17 mouse cellular contexts compared by ENCODE assay signal in the genomic region with DNA sequence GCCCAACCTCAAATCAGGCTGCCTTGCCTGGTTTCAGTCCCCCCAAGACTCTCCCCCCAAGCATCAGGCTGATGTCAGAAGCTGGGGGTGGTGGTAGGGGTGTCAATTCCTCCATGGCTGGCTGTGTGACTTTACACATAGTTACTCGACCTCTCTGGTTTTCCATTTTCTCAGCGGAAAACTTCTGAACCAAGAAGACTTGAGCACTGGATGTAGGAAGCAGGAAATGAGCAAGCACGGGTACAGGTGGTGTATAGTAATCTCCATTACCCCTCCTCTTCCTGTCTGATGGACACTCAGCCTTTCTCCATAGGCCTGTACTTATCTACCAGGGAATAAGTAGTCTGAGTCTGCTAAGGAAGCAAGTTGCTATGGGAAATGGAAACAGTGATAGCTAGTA. TPM values are rescaled to one million over a fixed set of nuclear protein-coding genes. Genes with fewer than 3 reads are reported as not detected.
DNase-seq lines count a peak whose midpoint lies in the region; ATAC-seq and TF ChIP-seq lines count a peak whose summit lies in the region.
"Had no signal": no experiment of that assay in that cellular context is flagged by ENCODE, and none has a peak within 500 bp of the region (broad histone marks: within the 10 kb centered on the region; RNA-seq: fewer than 3 reads in every experiment).

No protein-coding gene starts in this region.

- TF ChIP-seq CTCF in forebrain, postnatal 0 days (IDR thresholded peaks at IDR 0.05; ENCODE audit: low read depth) = no peak

- H3K9ac ChIP-seq in embryonic facial prominence, embryonic 13.5 days = no peak overlapping the region
- no peak overlapping the region for H3K9ac ChIP-seq in kidney, embryonic 15.5 days
- H3K9ac ChIP-seq in kidney, embryonic 16.5 days (replicated peaks; ENCODE audit: low read length) = no peak overlapping the region
- no peak overlapping the region for H3K9ac ChIP-seq in forebrain, postnatal 0 days
- H3K9ac ChIP-seq: forebrain, embryonic 13.5 days; hindbrain, embryonic 12.5 days; liver, embryonic 14.5 days had no signal

- 66% methylated on average over 3 of the region's 3 CpGs for WGBS in embryonic facial prominence, embryonic 13.5 days
- 75% methylated on average over 3 of the region's 3 CpGs for WGBS in embryonic facial prominence, embryonic 10.5 days
- WGBS in kidney, embryonic 15.5 days = 70% methylated on average over 3 of the region's 3 CpGs
- 61% methylated on average over 3 of the region's 3 CpGs for WGBS in kidney, embryonic 16.5 days
- WGBS in forebrain, postnatal 0 days = 71% methylated on average over 3 of the region's 3 CpGs

- H3K36me3 ChIP-seq in embryonic facial prominence, embryonic 13.5 days = no peaks in the 10 kb centered on the region
- H3K36me3 ChIP-seq in embryonic facial prominence, embryonic 10.5 days (replicated peaks) = no peaks in the 10 kb centered on the region
- no peaks in the 10 kb centered on the region for H3K36me3 ChIP-seq in kidney, embryonic 15.5 days
- H3K36me3 ChIP-seq in kidney, embryonic 16.5 days (ENCODE audit: insufficient read depth, low read length) = no peaks in the 10 kb centered on the region
- H3K36me3 ChIP-seq in forebrain, postnatal 0 days (ENCODE audit: insufficient read depth) = no peaks in the 10 kb centered on the region
- H3K36me3 ChIP-seq: hindbrain, embryonic 12.5 days had no signal

- H3K4me3 ChIP-seq in embryonic facial prominence, embryonic 13.5 days = no peak overlapping the region
- H3K4me3 ChIP-seq in embryonic facial prominence, embryonic 10.5 days = no peak overlapping the region
- no peak overlapping the region for H3K4me3 ChIP-seq in kidney, embryonic 15.5 days (replicated peaks)
- no peak overlapping the region for H3K4me3 ChIP-seq in kidney, embryonic 16.5 days (ENCODE audit: low read length)
- no peak overlapping the region for H3K4me3 ChIP-seq in forebrain, postnatal 0 days (ENCODE audit: low read depth, low read length)
- H3K4me3 ChIP-seq: forebrain, embryonic 13.5 days; hindbrain, embryonic 12.5 days had no signal

- H3K27me3 ChIP-seq in embryonic facial prominence, embryonic 13.5 days = no peaks in the 10 kb centered on the region
- no peaks in the 10 kb centered on the region for H3K27me3 ChIP-seq in embryonic facial prominence, embryonic 10.5 days (replicated peaks; ENCODE audit: low read depth, poor library complexity, severe bottlenecking)
- H3K27me3 ChIP-seq in kidney, embryonic 15.5 days = no peaks in the 10 kb centered on the region
- no peaks in the 10 kb centered on the region for H3K27me3 ChIP-seq in kidney, embryonic 16.5 days (ENCODE audit: insufficient read depth, low read length)
- no peaks in the 10 kb centered on the region for H3K27me3 ChIP-seq in forebrain, postnatal 0 days (ENCODE audit: insufficient read depth, low read length)
- H3K27me3 ChIP-seq: forebrain, embryonic 13.5 days; hindbrain, embryonic 12.5 days had no signal

- no peak overlapping the region for H3K4me2 ChIP-seq in embryonic facial prominence, embryonic 13.5 days
- no peak overlapping the region for H3K4me2 ChIP-seq in kidney, embryonic 15.5 days
- H3K4me2 ChIP-seq in kidney, embryonic 16.5 days (replicated peaks; ENCODE audit: low read depth, low read length) = no peak overlapping the region
- no peak overlapping the region for H3K4me2 ChIP-seq in forebrain, postnatal 0 days (ENCODE audit: low read depth)
- H3K4me2 ChIP-seq: forebrain, embryonic 13.5 days; hindbrain, embryonic 12.5 days had no signal

- 0 out of 2 replicates have a peak overlapping the region, but pooled peaks have one; percentile 22 for H3K27ac ChIP-seq in embryonic facial prominence, embryonic 13.5 days
- H3K27ac ChIP-seq in embryonic facial prominence, embryonic 10.5 days (replicated peaks) = no peak overlapping the region
- H3K27ac ChIP-seq in kidney, embryonic 15.5 days = peak overlapping the region; percentile 11; the same call in 1 of the 2 replicates
- H3K27ac ChIP-seq in kidney, embryonic 16.5 days (ENCODE audit: low read length) = no peak overlapping the region
- H3K27ac ChIP-seq in forebrain, postnatal 0 days (ENCODE audit: low read depth, low read length) = no peak overlapping the region
- H3K27ac ChIP-seq: forebrain, embryonic 13.5 days; hindbrain, embryonic 12.5 days; liver, embryonic 14.5 days had no signal

- DNase-seq in embryonic facial prominence, embryonic 10.5 days (ENCODE audit: low spot score) = no peak
- no peak for DNase-seq in forebrain, postnatal 0 days
- DNase-seq: cerebellum, adult 9-10 months; gastrocnemius, postnatal 10 days; kidney, adult 9 months; lung, postnatal 36 days had no signal

- H3K9me3 ChIP-seq in embryonic facial prominence, embryonic 13.5 days = no peaks in the 10 kb centered on the region
- H3K9me3 ChIP-seq in embryonic facial prominence, embryonic 10.5 days = no peaks in the 10 kb centered on the region
- no peaks in the 10 kb centered on the region for H3K9me3 ChIP-seq in kidney, embryonic 15.5 days (replicated peaks)
- no peaks in the 10 kb centered on the region for H3K9me3 ChIP-seq in kidney, embryonic 16.5 days (ENCODE audit: low read length)
- no peaks in the 10 kb centered on the region for H3K9me3 ChIP-seq in forebrain, postnatal 0 days (ENCODE audit: low read length)
- H3K9me3 ChIP-seq: forebrain, embryonic 13.5 days; hindbrain, embryonic 12.5 days had no signal

- ATAC-seq in embryonic facial prominence, embryonic 13.5 days (ENCODE audit: insufficient number of reproducible peaks, insufficient read depth, low FRiP score, low TSS enrichment, low read depth) = no peak
- ATAC-seq in kidney, embryonic 15.5 days (replicated peaks; ENCODE audit: low FRiP score) = no peak
- no peak for ATAC-seq in kidney, embryonic 16.5 days (ENCODE audit: low FRiP score, low TSS enrichment)
- ATAC-seq in activated CD4-positive, CD25-positive, alpha-beta regulatory T cell, adult 4 months = peak; percentile 8
- 0 out of 2 replicates have a peak, but pooled peaks have one; percentile 13 for ATAC-seq in megakaryocyte, adult 5-6 weeks (ENCODE audit: poor library complexity, severe bottlenecking)
- ATAC-seq in forebrain, postnatal 0 days = no peak
- no peak for ATAC-seq in cerebellum, adult (ENCODE audit: insufficient number of reproducible peaks, low FRiP score, low TSS enrichment)
- ATAC-seq: forebrain, embryonic 13.5 days had no signal

- H3K4me1 ChIP-seq in embryonic facial prominence, embryonic 13.5 days = peaks cover 12% of the 10 kb centered on the region
- H3K4me1 ChIP-seq in embryonic facial prominence, embryonic 10.5 days = peaks cover 24% of the 10 kb centered on the region
- H3K4me1 ChIP-seq in kidney, embryonic 15.5 days = peaks cover 10% of the 10 kb centered on the region; the same call in 1 of the 2 replicates
- H3K4me1 ChIP-seq in kidney, embryonic 16.5 days (ENCODE audit: insufficient read depth, low read length) = no peaks in the 10 kb centered on the region
- H3K4me1 ChIP-seq in forebrain, postnatal 0 days (ENCODE audit: insufficient read depth) = no peaks in the 10 kb centered on the region
- H3K4me1 ChIP-seq: forebrain, embryonic 13.5 days; hindbrain, embryonic 12.5 days had no signal

RNA-seq across cellular contexts. Expression of a gene that starts 19.3 kb away (rescaled TPM):
- polyA plus RNA-seq in embryonic facial prominence, embryonic 13.5 days (2015; fragmentation: Nextera tagmentation; extraction: Ambion mirVana) = 1.9 and 2.0 TPM in 2 replicates
- 0.96 and 2.6 TPM in 2 replicates for polyA plus RNA-seq in embryonic facial prominence, embryonic 10.5 days (2016; fragmentation: Nextera tagmentation; extraction: Ambion mirVana)
- polyA plus RNA-seq in kidney, embryonic 15.5 days (2015; fragmentation: Nextera tagmentation; extraction: Ambion mirVana) = 0.62 and 0.88 TPM in 2 replicates
- 0.40 and 0.81 TPM in 2 replicates for polyA plus RNA-seq in kidney, embryonic 16.5 days (2015; fragmentation: Nextera tagmentation; extraction: Ambion mirVana)
- polyA plus RNA-seq in activated CD4-positive, CD25-positive, alpha-beta regulatory T cell, adult 4 months (2017; shearing (Covaris generic)) = under 1 TPM in 1 of 2 experiments, not detected in 1; 0.84 TPM
- total RNA-seq in megakaryocyte, adult 5-6 weeks (2015) = 0.91 and 1.0 TPM in 2 replicates
- total RNA-seq in megakaryocyte, adult 5-6 weeks (2017) = 0.20 TPM in 1 of 2 replicates, not detected in the other
- 4.7 and 5.4 TPM in 2 replicates for total RNA-seq in forebrain, postnatal 0 days (2014; rRNA removed)
- 9.4 and 10.6 TPM in 2 replicates for polyA plus RNA-seq in forebrain, postnatal 0 days (2015; fragmentation: Nextera tagmentation; extraction: Ambion mirVana)
- total RNA-seq: gastrocnemius, postnatal 10 days; MEL; monocyte, adult 5-6 weeks had no signal
- polyA plus RNA-seq: liver, embryonic 14.5 days had no signal

RNA-seq across cellular contexts. Expression of a gene that starts 33.6 kb away (rescaled TPM):
- polyA plus RNA-seq in embryonic facial prominence, embryonic 13.5 days (2015; fragmentation: Nextera tagmentation; extraction: Ambion mirVana) = 1.5 and 1.9 TPM in 2 replicates
- 2.3 and 2.6 TPM in 2 replicates for polyA plus RNA-seq in embryonic facial prominence, embryonic 10.5 days (2016; fragmentation: Nextera tagmentation; extraction: Ambion mirVana)
- polyA plus RNA-seq in kidney, embryonic 15.5 days (2015; fragmentation: Nextera tagmentation; extraction: Ambion mirVana) = 3.9 and 4.2 TPM in 2 replicates
- polyA plus RNA-seq in kidney, embryonic 16.5 days (2015; fragmentation: Nextera tagmentation; extraction: Ambion mirVana) = 3.9 and 4.2 TPM in 2 replicates
- polyA plus RNA-seq in activated CD4-positive, CD25-positive, alpha-beta regulatory T cell, adult 4 months (2017; shearing (Covaris generic)) = 100 to 1,000 TPM; 182 to 186 TPM
- 267 and 312 TPM in 2 replicates for total RNA-seq in megakaryocyte, adult 5-6 weeks (2015)
- 783 and 809 TPM in 2 replicates for total RNA-seq in megakaryocyte, adult 5-6 weeks (2017)
- 6.8 and 9.3 TPM in 2 replicates for total RNA-seq in forebrain, postnatal 0 days (2014; rRNA removed)
- 2.5 TPM in 2 replicates for polyA plus RNA-seq in forebrain, postnatal 0 days (2015; fragmentation: Nextera tagmentation; extraction: Ambion mirVana)

Comparison
In these comparisons a context has a peak if more than half of its experiments do, and no peak if none do; other contexts are left out.
1. H3K27ac ChIP-seq: peak in embryonic facial prominence, embryonic 13.5 days (single experiment) and kidney, embryonic 15.5 days (single experiment); none in embryonic facial prominence, embryonic 10.5 days (single experiment), kidney, embryonic 16.5 days (single experiment) and forebrain, postnatal 0 days (single experiment).
2. ATAC-seq: peak in activated CD4-positive, CD25-positive, alpha-beta regulatory T cell, adult 4 months (single experiment) and megakaryocyte, adult 5-6 weeks (single experiment); none in embryonic facial prominence, embryonic 13.5 days (single experiment), kidney, embryonic 15.5 days (single experiment), kidney, embryonic 16.5 days (single experiment), forebrain, postnatal 0 days (single experiment) and cerebellum, adult (single experiment).
3. RNA of a gene that starts 33.6 kb away (polyA plus RNA-seq): 182 to 186 TPM in activated CD4-positive, CD25-positive, alpha-beta regulatory T cell, adult 4 months; 3.9 to 4.2 TPM in kidney, embryonic 15.5 days, 3.9 to 4.2 TPM in kidney, embryonic 16.5 days, 2.3 to 2.6 TPM in embryonic facial prominence, embryonic 10.5 days, 2.5 TPM in forebrain, postnatal 0 days and 1.5 to 1.9 TPM in embryonic facial prominence, embryonic 13.5 days; every median in the first group is over 10 times any median in the second.